Mouse (Mus musculus): ENCODE results near the gene Col6a2.

Gene Col6a2

DNA sequence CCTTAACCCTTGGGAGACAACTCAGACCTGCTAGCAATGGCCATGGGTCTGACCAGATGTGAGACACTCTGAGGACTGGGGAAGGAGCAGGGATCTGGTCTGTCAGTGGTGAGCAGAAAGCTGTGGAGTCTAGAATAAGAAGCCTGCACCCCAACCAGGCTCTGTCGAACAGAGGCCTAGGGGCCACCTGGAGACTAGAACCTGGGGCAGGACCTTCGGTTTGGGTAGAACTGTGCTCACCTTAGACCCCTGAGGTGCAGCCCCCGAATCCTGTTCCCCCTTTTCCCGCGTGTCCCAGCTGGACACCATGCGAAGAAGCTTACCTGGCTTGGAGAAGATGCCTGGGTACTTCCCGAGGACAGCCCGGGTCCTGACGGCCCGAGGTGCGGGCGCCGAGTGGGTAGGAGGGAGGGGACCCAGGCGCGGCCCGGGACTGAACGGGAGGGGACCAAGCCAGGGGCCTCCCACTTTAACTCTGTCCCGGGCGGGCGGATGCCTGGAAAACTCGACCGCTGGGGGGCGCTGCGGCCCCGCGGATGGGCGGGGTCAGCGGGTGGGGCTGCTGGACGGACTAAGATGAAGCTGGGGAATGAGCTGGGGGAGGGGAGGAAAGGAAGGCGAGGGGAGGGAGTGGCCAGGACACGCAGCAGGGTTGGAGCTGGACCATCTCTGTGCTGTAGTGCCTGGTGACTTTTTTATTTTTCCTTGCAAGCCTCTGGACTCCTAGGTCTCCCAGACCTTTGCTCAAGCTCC is at the start of gene Col6a2:
TSS of gene Col6a2 (minus strand) at position 703 of the 753 bp plus-strand sequence.
- in situ Hi-C loops (cut with MboI, MseI): no loop called here

DNA sequence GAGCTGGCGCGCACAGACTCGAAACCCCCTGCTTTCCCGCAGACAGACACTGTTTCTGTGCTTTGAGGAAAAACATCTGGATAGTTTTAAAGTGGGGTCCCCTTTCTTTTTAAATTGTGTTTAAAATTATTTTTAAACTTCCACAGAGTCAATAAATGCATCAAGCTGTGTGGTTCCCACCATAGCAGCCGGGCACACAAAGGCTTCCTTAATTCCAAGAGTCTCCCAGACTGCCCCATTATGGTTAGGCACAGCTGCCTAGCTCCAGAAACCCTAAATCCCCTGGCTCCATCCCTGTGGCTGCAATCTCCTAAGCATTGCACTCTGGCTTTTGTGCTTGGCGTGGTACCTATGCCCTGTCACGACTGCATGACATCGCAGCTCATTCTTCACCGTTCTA is 48.5 kb upstream of the Col6a2 start:
- in situ Hi-C loops (cut with MboI, MseI): no loop called here

DNA sequence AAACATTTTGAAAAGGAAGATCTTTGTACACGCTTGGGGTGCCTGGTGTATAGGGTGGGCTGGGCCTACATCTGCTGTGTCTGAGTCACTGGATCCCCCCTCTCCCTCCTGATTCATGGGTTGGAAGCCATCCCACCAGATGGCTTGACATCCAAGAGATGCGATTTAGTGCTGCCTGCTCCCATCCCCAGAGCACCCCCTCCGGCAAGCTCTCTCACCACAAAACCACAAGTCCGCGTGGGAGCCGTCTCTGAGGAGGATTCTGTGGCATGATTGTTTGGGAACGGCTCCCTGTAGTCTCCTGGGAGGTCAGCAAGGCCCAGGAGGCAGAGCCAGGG is 45.5 kb upstream of the Col6a2 start:
- in situ Hi-C loops (cut with MboI, MseI): no loop called here

DNA sequence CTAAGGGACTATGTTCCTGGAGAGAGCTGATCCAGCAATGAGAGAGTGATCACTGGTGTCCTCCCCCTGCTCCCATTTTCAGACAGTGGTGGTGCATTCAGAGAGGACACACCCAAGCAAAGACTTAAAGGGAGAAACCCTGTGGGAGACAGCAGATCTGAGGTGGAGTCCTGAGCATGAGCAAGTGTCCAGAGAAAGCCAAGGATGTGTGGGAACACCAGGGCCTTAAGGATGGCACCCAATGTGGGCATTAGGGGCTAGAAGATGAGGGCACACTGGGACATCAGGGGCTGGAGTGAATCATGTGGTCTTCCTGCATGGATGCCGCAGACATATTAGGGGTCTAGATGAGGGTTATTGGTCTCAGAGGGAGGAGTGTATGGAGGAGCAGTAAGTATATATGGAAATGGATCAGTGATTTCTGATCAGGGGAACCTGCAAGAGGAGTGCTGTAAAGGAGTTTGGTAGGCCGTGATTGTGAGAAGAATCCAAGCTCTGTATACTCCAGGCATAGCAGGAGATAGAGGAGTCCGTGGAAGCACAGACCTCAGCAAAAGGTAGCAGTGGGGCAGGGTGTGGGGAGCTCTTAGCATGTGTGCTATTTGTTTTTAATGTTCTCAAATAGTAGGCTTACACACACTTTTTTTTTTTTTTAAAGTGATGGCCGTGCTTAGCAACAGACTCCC is 45.0 kb upstream of the Col6a2 start:
- in situ Hi-C loops (cut with MboI, MseI): no loop called here

DNA sequence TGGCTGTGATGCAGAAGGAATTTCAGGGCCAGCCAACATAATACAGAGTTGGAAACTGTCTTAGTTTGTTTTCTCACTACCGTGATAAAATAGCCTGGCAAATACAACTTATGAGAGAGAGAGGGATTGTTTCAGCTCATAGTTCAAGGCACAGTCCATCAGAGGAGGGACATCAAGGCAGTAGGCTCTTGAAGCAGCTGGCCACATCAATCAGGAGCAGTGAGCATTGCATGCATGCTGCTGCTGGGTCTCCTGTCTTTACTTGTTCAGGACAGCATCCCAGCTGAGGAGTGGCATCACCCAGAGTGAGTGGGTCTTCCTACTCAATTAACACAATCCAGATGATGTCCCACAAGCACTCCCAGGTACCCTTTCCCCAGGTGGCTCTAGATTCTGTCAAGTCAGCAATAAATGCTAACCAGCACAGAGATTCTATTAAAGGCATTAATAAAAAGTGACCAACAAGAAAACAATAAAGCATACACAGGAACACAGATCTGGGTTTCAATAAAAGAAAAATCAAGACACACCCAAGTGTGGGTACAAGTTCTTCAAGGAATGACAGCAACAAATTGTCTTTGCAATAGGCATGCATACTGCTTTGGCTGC is 43.9 kb upstream of the Col6a2 start:
- in situ Hi-C loops (cut with MboI, MseI): no loop called here

DNA sequence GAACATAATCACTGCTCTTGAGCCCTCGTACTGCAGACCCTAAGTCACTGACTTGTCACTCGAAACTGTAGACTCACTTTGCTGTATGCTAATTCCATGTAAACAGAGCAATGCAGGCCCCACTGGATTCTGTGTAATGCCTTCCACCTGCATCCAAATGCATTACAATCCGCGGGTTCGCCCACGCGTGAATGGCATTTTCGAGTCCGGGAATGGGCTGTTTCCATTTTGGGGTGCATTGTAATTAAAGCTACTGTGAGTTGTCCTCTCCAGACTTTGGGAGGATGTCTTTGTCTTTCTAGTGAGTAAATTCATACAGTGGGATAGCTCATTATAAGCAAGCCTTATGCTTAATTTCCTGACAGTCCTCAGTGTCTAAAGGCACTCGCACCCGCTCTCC is 42.1 kb upstream of the Col6a2 start:
- in situ Hi-C loops (cut with MboI, MseI): no loop called here

DNA sequence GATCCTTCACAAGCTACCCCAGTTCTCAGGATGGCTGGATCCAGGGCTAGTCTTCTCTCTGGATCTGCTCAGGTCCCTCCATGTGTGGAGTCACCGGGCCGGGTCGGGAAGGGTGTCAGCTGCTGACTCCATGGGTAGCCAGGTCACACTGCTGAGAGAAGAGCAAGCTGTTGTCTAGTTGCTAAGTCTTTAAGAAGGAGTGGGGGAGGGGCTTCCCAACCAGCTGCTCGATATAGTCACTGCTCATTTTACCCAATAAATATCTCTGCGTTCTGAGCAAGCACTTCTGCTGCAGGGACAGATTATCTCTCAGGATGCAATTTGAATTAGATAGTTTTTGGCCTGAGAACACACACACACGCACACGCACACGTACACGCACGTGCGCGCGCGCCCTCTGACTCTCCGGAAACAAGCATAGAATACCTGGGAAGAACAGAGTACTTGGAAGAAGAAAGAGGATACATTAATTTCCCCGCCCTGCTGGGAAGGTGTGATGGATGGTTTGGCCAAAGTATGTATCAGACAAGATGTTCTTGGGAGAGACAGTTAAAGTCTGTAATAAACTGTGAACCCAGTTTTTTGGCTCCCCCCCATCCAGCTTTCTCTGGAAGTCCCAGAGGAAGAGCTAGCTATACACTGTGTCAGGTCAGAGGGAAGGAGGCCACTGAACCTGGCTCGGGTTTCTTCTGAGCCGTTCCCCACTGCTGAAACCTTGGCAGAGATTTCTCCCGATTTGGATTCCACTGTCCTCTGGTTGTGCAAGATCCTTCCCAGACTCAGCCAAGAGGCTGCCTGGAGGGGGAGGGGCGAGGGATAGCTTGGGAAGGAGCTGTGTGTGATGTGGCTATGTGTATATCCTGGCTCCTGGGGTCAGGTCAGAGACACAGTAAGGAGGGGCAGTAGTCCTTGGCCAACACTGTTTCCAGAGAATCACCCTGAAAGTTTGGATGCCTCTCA is 41.0 kb upstream of the Col6a2 start:
- in situ Hi-C loops (cut with MboI, MseI): no loop called here

DNA sequence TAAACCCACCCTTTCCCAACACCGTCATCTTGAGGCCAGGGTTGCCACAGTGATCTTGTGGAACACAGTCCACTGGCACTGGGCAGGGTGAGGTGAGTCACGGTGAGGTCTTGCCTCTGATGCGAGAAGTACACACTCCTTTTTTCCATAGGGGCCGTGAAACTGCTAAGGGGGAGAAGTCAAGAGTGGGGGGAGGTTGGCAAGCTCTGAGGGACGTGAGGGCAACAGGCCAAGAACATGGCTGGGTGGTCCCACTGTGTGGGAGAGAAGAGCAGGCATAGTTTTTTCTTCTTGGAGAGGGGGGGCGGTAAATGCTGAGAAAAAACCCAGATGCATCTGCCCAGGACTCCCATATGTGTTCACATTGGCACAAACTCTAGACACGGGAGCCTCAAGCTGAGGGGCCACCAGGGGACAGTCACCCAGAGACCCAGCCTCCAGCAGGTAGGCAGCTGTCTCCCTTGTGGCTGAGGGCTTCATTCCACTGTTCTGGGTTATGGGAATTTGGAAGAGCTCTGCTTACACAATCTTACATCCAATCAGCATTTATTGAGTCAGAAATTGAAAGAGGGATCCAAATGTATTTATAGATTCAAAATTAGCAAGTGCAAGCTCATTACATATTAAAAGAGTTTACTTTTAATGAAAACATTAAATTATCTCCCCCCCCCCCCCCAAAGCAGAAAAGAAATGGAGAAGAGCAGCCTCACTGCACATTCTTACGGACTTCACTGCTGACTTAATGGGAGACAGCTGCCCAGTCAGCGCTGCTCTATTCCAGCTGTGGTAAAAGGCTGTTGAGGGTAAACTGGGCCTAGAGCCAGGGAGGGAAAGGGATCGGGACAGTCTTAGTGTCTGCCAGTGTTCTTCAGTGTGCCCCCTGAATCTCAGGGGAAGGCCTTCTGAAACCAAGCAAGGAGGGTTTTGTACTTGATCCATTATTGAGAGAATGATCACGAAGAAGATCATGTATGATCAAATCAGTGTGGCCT is 30.2 kb upstream of the Col6a2 start:
- in situ Hi-C loops (cut with MboI, MseI): no loop called here

DNA sequence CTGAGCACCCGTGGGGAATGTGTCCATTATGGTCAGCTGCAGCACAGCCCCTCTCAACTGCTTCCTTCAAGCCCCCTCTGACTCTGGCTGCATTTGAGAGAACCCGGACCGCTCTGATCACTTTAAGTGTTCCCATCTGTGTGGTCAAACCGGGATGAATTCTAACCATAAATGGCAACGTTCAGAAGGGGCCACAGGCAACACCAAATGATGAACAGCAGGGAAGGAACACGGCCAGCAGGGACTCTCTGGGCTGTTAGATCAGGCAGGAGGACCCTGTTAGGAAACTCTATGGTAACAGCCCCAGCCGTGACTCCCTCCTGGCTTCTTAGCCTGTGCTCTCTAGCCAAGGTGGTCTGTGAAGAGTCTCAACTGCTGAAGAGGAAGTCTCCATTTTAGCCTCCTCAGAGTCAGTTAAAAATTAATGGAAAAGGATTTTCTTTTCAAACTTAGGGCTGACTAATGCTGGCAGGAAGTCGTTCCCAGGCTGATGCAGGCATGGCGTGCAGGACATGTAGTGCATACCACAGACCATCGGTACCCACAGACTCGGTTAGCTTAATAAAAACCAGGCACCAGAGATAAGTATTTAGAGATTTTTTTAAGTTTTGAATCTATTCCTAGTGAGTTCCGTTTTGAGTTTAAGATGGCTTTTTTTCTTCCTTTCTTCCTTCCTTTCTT is 27.4 kb upstream of the Col6a2 start:
- in situ Hi-C loops (cut with MboI, MseI): no loop called here

DNA sequence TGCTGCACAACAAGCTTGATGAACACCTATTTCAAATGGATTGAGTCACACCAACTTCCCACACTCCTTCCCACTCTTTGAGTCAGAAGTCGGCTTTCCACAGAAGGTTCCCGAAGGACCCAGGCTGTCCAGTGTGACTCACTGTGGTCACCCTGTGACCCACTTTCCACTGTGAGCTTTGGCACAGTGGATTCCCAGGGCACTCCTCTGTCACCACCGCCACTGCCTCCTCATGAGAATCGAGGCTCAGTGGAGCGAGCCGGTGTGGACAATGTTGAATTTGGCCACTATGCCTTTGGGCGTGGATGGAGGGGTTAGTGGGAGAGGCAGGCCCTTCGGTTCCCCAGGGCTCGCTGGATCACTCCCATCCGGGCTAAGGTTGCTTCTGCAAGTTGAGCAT is 25.3 kb upstream of the Col6a2 start:
- in situ Hi-C loops (cut with MboI, MseI): no loop called here

DNA sequence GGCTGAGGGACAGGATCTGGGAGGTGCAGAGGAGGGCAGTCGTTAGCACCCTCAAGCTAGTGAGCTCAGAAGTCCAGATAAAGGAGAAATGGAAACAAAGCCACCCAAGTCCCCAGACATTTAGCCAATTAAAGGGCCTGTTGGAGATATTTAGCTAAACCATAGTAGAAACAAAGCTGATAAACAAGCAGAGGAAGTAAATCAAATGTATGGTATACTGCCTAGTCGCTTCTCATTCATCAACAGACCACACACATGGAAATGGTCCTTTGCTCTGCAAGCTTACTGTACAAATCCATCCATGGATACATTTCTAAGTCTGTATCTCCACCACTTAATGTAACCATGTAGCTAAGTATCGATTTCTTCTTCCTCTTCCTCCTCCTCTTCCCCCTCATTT is 24.0 kb upstream of the Col6a2 start:
- in situ Hi-C loops (cut with MboI, MseI): no loop called here

DNA sequence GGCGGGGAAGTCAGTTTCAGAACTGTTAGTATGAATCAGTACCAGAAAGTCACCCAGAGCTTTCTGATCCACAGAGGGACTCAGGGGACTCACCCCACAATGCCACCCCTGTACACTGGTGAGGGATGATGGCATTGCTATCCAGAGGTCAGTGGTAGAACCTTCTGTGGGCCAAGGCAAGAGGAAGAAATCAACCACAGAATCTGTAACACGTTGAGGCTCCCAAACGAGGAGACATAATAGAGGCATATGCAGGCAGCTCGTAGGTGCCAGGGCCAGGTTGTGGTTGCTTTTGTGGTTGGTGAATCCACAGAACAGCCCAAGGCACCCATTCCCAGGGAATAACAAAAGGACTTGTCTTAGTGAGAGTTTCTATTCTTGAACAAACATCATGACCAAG is 22.3 kb upstream of the Col6a2 start:
- in situ Hi-C loops (cut with MboI, MseI): no loop called here

DNA sequence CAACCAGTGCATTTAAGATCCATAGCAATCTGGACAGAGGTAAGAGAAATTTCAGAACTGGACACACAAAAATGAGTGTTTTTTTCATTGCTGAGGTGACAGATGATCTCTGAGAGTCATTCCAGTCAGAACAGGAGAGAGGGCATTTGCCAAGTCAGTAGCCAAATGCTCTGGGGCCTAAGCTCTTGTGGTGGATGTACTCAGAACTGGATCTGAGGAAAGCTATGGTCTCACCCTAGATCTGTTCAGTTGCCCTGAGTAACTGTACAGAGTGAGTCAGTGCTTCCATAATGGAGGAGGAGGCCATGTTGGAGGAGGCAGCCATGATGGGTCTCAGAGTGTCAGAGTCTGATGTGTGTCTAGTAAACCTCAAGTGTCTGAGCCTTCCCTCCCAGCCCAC is 21.6 kb upstream of the Col6a2 start:
- in situ Hi-C loops (cut with MboI, MseI): no loop called here

DNA sequence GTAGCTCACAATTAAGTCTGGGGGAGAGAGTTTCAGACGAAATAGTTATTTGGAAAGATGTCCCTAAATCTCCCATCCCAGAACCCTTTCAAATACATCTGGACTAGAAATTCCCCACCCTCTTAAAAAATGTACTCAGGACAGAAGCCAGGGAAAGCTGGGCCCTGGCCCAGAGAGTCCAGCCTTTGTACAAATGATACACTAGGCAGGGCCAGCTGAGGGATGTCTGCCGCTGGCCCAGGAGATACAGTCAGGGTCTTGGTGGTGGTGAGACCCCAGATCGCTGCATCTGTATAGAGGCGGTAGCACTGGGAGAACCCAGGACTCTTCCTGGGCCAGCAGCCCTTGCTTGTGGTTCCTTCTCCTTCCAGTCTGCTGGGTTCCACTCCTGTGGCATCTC is 20.6 kb upstream of the Col6a2 start:
- in situ Hi-C loops (cut with MboI, MseI): no loop called here

DNA sequence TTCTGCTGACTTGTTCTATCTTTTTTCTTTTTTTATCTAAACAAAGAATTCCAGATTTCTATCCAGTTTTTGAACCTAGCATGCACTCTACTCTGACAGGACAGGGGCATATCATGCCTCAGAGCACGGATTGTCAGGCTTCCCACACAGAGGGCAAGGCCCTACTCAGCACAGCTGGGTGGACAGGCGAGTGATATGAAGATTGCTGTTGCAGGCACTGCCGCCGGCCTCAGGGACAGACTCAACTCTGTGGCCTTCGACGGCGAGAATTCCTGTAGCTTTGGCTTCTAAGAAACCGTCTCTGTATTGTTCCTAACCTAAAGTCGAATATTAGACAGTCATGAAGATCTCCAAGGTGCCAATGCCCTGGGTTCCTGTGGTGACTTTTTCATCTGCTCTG is 20.0 kb upstream of the Col6a2 start:
- in situ Hi-C loops (cut with MboI, MseI): no loop called here

DNA sequence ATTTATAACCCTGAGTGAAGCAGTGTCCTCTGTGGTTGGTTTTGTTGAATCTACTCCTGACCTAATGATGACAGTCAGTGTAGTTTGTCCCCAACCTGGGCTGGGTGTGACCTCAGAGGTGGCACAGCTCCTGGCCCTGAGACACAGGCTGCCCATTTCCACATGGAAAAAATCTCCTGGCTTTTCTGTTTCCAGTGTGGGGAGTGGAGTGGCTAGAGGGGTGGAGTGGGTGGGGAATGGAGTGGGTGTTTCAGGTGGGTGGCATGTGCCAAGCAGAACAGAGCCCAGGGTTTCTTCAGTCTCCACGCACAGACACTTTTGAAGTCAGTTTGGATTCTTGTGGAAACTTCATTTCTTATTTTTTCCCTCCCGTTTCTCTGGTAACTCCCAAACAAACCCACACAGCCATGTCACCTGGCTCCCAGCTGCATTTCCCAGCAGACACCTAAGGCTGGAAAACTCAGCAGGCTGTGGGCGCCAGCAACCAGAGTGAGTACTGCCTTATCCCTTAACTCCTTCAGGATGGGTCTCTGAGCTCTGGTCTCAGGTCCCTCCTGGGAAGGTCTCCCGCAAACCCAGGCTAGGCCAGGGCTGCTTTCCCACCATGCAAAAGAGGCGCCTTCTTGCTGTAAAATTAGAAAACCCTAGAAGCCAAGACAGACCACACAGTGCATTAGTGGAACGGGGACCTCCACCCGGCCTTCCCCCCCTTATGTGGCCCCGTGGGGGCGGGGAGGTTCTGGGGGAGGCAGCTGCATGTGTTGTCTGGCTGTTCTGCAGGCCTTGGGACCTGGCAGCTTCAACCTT is 19.4 kb upstream of the Col6a2 start:
- in situ Hi-C loops (cut with MboI, MseI): no loop called here

DNA sequence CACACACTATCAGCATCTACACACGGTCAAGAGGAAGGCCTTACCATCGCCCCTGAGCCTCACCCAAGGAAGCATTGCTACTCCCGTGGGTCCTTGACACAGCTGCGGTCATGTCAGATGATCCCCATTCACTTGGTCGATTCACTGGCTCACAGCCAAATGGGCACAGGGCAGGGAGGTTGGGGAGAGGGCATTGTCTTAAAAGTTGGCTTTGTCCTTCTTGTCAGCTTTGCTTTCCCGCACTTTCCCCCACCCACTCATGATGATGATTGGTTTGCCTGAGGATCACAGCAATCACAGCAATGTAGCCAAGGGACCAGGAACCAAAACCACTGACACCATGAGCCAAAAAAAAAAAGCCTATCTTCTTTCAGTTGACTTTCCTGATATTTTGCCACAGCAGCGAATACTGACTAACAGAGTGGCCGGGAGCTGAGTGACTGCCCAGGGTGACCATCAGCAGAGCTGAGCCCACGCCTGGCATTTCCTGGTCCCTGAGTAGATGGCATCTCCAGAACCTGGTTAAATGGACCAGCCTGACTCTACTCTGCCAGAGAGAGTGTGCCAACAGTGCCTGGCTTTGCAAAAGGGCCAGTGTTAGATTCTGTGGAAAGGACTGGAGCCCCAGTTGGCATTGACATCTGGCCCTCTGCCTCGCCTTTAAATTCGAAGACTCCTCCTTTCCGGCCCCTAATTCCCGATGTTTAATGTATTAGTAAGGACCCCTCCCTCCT is 18.6 kb upstream of the Col6a2 start:
- in situ Hi-C loops (cut with MboI, MseI): no loop called here

DNA sequence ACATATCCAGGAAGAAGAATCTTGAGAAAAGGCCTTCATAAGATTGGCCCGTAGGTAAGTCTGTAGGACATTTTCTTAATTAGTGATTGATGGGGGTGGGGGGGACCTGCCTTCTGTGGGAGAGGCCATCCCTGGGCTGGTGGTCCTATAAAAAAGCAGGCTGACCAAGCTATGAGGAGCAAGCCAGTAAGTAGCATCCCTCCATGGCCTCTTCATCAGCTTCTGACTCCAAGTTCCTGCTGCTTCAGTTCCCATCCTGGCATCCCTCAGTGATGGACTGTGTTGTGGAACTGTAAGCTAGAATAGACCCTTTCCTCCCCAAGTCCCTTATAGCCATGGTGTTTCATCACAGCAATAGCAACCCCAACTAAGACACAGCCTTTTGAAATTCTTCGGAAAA is 16.5 kb upstream of the Col6a2 start:
- in situ Hi-C loops (cut with MboI, MseI): no loop called here

DNA sequence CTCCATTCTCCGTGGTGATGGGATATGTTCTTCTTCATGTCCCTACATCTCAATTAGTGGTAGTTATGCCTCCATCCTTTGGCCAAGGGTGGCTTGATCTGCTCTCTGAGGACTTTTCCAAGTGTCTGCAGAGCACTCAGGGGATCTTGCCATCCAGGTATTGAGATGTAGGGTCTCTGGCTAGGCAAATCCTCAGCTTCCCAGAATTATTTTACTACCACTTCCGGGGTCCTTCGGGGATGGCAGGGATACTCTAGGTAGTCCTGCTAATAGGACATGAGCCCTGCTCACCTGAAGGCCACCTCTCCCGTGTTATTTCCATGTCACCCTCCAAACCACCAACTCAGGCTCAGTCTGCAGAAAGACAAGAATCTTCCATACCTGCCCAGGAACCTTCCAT is 13.2 kb upstream of the Col6a2 start:
- in situ Hi-C loops (cut with MboI, MseI): no loop called here
